Mouse (Mus musculus) spleen, adult 2 months (tissue): ENCODE measurements at regions not wholly inside any gene's neighbourhood (a gene's known extent, or its start where the extent isn't known, plus 50 kb on each side); places are given as distances from the start of the nearest gene placed in this dataset.

ENCODE experiments used
- DNase-seq, 2 experiments: peaks; one replicate each; pipeline versions ENCODE4 v3.0.0 to v3.0.0-alpha.2; 2012 to 2021; ENCODE audit warnings: low spot score in 2 of 2, low read depth in 1 of 2
- H3K27ac ChIP-seq: fragments of 200-500 bp; 2 replicates; pipeline ENCODE4 v1.5.1; 2012; ENCODE audit warnings: low read length, inconsistent platforms; ENCODE audit not compliant: insufficient read depth
- H3K27me3 ChIP-seq: fragments of 200-500 bp; 2 replicates; pipeline ENCODE4 v1.6.1; 2012; ENCODE audit warnings: mild to moderate bottlenecking, moderate library complexity, low read length, inconsistent platforms; ENCODE audit not compliant: control insufficient read depth, insufficient read depth
- H3K36me3 ChIP-seq: fragments of 200-500 bp; 2 replicates; pipeline ENCODE4 v1.6.1; 2012; ENCODE audit warnings: mild to moderate bottlenecking, low read length, inconsistent platforms; ENCODE audit not compliant: control insufficient read depth, insufficient read depth
- H3K4me1 ChIP-seq: fragments of 200-500 bp; 2 replicates; pipeline ENCODE4 v1.6.1; 2011; ENCODE audit warnings: inconsistent platforms; ENCODE audit not compliant: control insufficient read depth, insufficient read depth, insufficient read length
- H3K4me3 ChIP-seq: fragments of 200-500 bp; 2 replicates; pipeline ENCODE4 v1.5.1; 2011; ENCODE audit warnings: mild to moderate bottlenecking, inconsistent platforms; ENCODE audit not compliant: insufficient read depth, insufficient read length; ENCODE audit errors: extremely low read depth
- CTCF ChIP-seq: fragments of 200-500 bp; IDR thresholded peaks from 2 replicates; pipeline ENCODE4 v1.5.1; 2011; ENCODE audit warnings: mild to moderate bottlenecking, inconsistent platforms; ENCODE audit not compliant: insufficient read depth, insufficient read length, insufficient replicate concordance; ENCODE audit errors: extremely low read depth
- POLR2A ChIP-seq: fragments of 200-500 bp; IDR thresholded peaks from 2 replicates; pipeline ENCODE4 v1.6.1; 2011; ENCODE audit warnings: low read depth, low read length, inconsistent platforms
- WGBS: fragments of 180-500 bp; shearing (Covaris S2); methylation state at CpG from one replicate; pipeline ENCODE4 v1.1.7; 2018; 5-methylcytosine and 5-hydroxymethylcytosine counted together

DNA sequence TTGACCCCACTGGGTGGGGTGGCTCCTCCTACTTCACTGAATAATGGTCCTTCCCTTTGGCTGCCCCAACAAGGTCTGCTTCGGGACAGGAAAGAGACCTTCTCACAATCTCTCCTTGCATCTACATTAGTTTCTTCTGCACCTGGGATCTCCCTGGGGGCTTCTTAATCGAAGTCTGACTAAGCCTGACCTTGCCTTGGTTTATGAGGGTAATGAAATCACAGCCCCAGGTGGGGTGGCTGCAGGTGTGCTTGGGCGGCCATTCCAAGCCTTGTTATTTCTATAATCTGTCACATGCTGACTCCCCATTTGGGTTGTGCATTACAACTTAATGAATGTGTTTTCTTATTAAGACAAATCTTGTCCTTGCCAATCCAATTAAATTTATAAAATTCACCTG, 520.2 kb upstream of the Mctp2 start:
- WGBS: 75% methylated on average over 3 of the region's 3 CpGs
- TF ChIP-seq CTCF (no peak), POLR2A (no peak)

DNA sequence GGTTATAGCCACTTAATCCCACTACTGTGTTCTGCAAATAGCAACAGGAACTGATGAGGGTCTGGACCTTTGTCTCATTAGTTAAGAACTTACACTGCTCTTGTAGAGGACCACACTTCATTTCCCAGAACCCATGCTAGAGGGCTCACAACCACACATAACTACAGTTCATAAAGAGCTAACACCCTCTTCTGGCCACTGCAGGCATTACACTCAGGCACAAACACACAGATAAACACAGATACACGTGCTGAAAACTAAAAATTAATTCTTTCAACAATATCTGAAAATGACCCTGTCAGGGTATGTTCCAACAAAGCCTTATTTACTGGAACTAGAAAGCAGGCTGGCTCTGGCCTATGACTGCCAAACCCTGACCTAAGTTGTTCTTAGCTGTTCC, 529.0 kb upstream of the Mctp2 start:
- no peaks in the 10 kb centered on the region for H3K27me3 ChIP-seq
- no peaks in the 10 kb centered on the region for H3K36me3 ChIP-seq
- no peak for TF ChIP-seq CTCF
- no peak for TF ChIP-seq POLR2A
- H3K27ac ChIP-seq: no peak overlapping the region
- no peak for DNase-seq
- WGBS: 64% methylated on average over 1 of the region's 1 CpGs
- no peaks in the 10 kb centered on the region for H3K4me1 ChIP-seq
- H3K4me3 ChIP-seq: no peak overlapping the region

More for the DNA sequence above, 520.2 kb upstream of the Mctp2 start:
- H3K27me3 ChIP-seq: no peaks in the 10 kb centered on the region
- DNase-seq: no peak
- no peaks in the 10 kb centered on the region for H3K36me3 ChIP-seq
- H3K4me1 ChIP-seq: no peaks in the 10 kb centered on the region
- H3K27ac ChIP-seq: no peak overlapping the region
- H3K4me3 ChIP-seq: no peak overlapping the region

DNA sequence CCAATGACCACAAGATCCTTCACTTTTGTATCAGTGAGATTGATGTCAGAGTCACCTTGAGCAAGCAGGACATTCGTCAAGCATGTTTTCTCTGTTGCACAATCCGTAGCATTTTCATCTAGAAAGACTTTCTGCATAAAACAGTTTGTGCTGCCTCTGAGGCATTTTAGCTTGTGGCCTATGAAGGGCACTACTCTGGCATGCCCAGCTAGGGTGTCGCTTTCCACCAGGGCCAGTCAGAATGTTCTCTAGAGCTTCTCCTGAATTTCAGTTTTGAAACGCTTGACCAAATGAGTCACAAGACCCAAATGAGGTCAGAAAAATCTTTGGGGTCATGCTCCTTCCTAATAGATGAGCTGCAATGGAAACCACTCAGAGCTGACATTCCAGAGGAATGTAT, 529.6 kb upstream of the Mctp2 start:
- Histone ChIP-seq H3K36me3 (no peaks in the 10 kb centered on the region), H3K4me1 (no peaks in the 10 kb centered on the region), H3K4me3 (no peak overlapping the region), H3K27ac (no peak overlapping the region), H3K27me3 (no peaks in the 10 kb centered on the region)
- TF ChIP-seq CTCF: no peak
- TF ChIP-seq POLR2A: no peak
- 87% methylated on average over 4 of the region's 4 CpGs for WGBS
- DNase-seq: no peak

DNA sequence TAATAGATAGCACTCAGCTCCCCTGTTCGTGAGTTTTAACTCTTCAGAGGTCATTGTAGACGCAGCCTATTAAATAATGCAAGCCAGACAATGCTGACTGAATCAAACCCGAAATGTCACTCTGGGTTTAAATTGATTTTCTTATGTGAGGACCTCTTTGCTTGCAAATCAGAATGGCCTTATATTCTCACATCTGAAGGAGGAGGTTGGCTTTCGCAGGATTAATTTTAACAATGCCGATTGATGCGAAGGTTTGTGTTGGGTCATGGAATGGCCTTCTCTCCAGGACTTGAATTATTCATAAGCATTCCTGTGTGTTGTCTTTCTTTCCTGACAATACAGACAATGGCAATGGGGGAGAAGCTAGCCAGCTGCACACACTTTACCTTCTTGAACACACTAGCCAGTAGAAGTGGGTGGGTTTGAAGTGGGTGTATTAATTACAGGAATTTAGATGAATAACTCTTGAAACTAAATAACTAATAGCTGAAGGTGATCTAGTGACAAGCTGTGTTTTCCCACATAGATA, 530.1 kb upstream of the Mctp2 start:
- H3K4me3 ChIP-seq: no peak overlapping the region
- no peak for DNase-seq
- H3K4me1 ChIP-seq: no peaks in the 10 kb centered on the region
- no peak for TF ChIP-seq POLR2A
- TF ChIP-seq CTCF: no peak
- no peaks in the 10 kb centered on the region for H3K27me3 ChIP-seq
- WGBS: 87% methylated on average over 6 of the region's 6 CpGs
- no peak overlapping the region for H3K27ac ChIP-seq
- no peaks in the 10 kb centered on the region for H3K36me3 ChIP-seq

DNA sequence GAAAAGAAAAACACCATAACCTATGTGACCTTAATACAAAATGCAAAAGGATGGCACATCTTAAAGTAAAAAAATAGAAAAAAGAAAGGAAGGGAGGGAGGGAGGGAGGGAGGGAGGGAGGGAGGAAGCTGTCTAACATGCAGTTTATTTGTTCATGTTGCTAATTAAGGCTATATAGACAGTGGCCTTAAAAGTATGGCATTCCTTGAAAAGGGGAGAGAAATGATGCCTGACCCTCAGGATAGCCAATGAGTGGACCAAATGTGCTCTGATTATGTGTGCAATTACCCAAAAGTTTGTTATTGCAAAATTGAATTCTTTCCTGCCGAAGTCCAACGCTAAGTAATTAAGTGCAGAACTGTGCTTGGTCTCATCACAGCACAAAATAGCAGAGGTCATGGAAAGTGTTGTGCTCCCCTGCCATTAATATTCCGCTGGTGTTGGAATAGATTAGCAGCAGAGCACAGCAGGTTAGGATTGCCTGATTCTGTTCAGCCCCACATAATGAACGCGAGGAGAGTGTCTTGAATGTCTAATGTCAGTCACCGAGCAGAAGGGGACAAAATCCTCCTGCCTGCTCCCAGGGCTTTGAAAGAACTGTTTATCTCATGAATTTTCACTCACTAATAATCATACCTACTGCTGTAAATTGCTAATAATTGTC, 531.7 kb upstream of the Mctp2 start:
- H3K4me1 ChIP-seq: no peaks in the 10 kb centered on the region
- 83% methylated on average over 6 of the region's 6 CpGs for WGBS
- no peak overlapping the region for H3K27ac ChIP-seq
- H3K4me3 ChIP-seq: no peak overlapping the region
- H3K27me3 ChIP-seq: no peaks in the 10 kb centered on the region
- no peak for TF ChIP-seq POLR2A
- no peak for TF ChIP-seq CTCF
- H3K36me3 ChIP-seq: no peaks in the 10 kb centered on the region
- DNase-seq: no peak

DNA sequence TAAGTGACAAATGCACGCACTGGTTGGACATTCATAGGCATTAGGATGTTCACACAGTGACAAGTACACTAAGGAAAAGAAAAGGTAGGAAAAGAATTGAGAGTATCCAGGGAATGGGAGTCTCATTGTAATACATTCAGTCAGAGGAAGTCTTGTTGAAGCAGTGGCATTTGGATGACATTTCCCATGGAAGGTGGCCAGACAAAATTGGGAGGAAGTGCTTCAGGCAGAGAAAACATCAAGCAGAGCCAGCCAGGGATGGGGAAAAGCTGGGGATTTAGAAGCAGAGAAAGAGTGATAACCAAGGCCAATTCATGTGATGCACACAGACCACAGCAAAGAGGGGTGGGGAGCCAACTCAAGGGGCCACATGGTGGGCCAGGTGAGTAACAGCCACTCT, 524.0 kb upstream of the Rgma start:
- Histone ChIP-seq H3K4me3 (no peak overlapping the region), H3K4me1 (no peaks in the 10 kb centered on the region), H3K36me3 (no peaks in the 10 kb centered on the region), H3K27ac (no peak overlapping the region), H3K27me3 (no peaks in the 10 kb centered on the region)
- no peak for DNase-seq
- WGBS: 87% methylated on average over 1 of the region's 1 CpGs
- TF ChIP-seq POLR2A (no peak), CTCF (no peak)

DNA sequence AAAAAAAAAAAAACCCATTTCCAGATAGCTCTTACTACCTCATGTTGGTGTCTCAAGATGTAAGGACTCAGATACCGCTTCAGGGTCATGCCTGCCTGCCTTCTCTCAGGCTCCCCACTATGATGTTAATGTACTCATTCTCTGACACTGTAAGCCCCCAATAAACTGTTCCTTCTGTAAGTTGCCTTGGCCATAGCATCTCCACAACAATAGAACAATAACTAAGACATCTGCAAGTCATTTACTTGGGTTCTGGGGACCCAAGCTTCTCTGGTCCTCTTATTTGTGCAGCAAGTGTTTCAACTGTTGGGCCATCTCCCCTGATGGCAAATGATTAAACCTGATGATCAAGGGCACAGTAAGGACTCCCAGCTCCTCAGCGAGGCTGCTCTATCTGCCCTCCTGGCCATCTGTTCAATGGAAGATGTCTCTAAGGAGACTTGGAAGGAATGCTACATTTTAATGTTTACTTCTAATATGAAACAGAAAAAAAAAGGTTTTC, 520.8 kb upstream of the Rgma start:
- WGBS: 79% methylated on average over 2 of the region's 2 CpGs

More for the DNA sequence above, 520.8 kb upstream of the Rgma start:
- Histone ChIP-seq H3K27ac (no peak overlapping the region), H3K4me1 (no peaks in the 10 kb centered on the region), H3K27me3 (no peaks in the 10 kb centered on the region), H3K36me3 (no peaks in the 10 kb centered on the region), H3K4me3 (no peak overlapping the region)
- TF ChIP-seq CTCF (no peak), POLR2A (no peak)
- DNase-seq: no peak
